Mouse (Mus musculus) embryonic fibroblast, embryonic 13.5 days (primary cell): ENCODE results near the gene Fbxw8. TPM values are rescaled to one million over a fixed set of nuclear protein-coding genes. Genes with fewer than 3 reads are reported as not detected.
A peak's percentile ranks its signal among the peaks of the same experiment; 100 is the strongest.

Source experiments
- H3K27ac ChIP-seq: 2 replicates; pipeline ENCODE4 v1.5.1; 2012; ENCODE audit warnings: low read length, control low read depth, inconsistent platforms; ENCODE audit not compliant: insufficient read depth
- H3K4me1 ChIP-seq: 2 replicates; pipeline ENCODE4 v1.6.1; 2011; ENCODE audit warnings: low read length; ENCODE audit not compliant: control insufficient read depth, insufficient read depth
- H3K4me3 ChIP-seq: 2 replicates; pipeline ENCODE4 v1.5.1; 2011; ENCODE audit warnings: mild to moderate bottlenecking, control low read depth, low read length; ENCODE audit not compliant: insufficient read depth
- CTCF ChIP-seq: IDR thresholded peaks from 2 replicates; pipeline ENCODE4 v1.5.1; 2011; ENCODE audit warnings: mild to moderate bottlenecking, control low read depth, low read length, moderate library complexity, borderline replicate concordance; ENCODE audit not compliant: insufficient read depth
- POLR2A ChIP-seq: IDR thresholded peaks from 2 replicates; pipeline ENCODE4 v1.6.1; 2011; ENCODE audit warnings: low read depth, mild to moderate bottlenecking, control low read depth, low read length, moderate library complexity
- polyA plus RNA-seq: library from polyadenylated mRNA; stranded (reverse); fragments of >200 nt; gene quantifications from 2 replicates; pipeline ENCODE4 v1.2.4, GENCODE M21; 2011; ENCODE audit warnings: low read depth; ENCODE audit not compliant: missing spikeins, insufficient read length

The Fbxw8 gene
- 48.1 and 49.1 TPM in 2 replicates for polyA plus RNA-seq

DNA sequence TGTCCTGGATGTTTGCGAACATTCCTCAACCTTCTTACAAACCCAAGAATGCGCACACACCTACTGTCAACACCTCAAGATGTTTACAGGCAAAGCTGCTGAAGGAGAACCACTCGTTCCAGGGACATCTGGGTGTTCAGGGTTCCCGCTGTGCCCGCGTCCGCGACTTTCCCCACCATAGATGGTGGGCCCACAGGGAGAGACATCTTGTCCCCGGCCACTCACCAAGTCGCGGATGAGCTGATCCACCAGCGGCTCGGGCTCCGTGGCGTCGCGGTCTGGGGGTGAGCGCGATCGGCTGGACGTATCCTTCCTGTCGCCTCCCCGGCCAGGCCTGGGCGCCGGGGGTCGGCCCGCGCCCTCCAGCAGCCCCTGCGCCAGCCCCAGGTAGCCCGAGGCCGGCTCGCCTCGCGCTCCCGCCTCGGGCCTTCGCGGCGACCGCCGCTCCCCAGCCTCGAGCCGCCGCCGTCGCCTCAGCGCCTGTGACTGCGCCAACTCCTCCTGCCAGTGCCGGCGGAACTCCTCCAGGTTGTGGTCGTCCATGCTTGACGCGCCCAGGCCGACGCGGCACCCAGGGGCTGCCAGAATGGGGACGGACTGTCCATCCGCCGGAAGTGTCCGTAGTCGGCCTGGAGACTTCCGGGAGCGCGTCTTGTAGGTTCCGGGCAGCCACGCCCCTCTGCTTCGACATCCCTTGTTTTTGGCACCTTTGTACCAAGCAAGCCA, at the start of gene Fbxw8:
Fbxw8 (minus strand) TSS at position 626 of the 726 bp plus-strand sequence.
- peak within 1 kb of the TSS; percentile 98 for H3K4me3 ChIP-seq
- 0 out of 2 replicates have a peak, but pooled peaks cover 6% of the 10 kb centered on the region for H3K4me1 ChIP-seq
- no peak within 1 kb of the TSS for H3K27ac ChIP-seq
- TF ChIP-seq POLR2A, result peak; percentile 86
- no peak for TF ChIP-seq CTCF

DNA sequence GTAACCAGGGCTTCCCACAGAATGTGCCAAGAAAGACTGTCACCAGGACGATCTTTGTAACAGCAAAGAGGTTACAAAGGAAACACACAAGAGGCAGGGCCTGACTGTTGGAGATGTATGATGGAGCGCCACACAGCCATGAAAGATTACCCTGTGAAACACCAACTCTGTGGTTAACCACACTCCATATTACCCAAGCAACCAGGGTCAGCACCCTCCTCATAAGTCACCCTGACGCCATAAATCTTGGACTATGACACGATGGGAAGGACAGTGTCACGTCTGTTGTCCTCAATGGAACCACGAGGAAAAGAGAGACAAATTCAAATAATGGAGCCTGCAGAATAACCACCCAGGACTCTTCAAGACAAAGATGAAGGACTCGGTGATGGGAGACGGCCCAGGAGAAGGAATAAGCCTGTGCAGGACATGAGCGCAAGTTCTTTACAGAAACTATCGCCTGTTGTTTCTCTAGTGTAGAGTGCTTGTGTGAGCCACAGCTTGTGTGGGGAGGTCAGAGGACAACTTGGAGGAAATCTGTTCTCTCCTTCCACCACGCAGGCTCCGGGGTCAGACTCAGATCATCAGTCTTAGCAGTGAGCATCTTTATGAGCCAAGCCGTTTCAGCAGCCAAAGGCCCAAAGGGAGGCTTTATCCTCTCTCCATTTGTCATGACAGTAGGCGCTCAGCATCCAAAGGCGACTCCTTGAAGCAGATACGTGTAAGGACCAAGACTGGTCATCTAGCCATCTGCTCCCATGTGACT, 49.6 kb upstream of the Fbxw8 start:
- no peak for TF ChIP-seq CTCF
- no peak for TF ChIP-seq POLR2A
- no peaks in the 10 kb centered on the region for H3K4me1 ChIP-seq

DNA sequence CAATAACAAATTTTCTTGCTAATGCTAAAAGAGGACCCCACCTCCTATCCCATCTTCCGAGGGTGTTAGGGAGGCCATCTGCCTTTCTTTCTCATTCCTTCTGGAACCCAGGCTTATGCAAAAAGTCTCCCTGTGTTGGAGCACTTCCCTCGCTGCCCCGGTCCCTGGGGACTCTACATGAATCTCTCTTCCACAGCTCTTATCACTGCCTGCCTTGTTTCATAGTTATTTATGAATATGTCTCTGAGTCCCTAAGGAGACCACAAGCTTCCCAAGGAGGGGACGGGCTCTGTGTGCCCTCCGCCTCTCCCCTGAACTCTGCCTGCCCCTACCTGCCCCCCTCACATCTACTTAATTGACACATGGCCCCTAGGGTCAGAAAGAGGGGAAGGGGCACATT, 44.4 kb upstream of the Fbxw8 start:
- Histone ChIP-seq H3K4me3 (no peak overlapping the region), H3K27ac (no peak overlapping the region), H3K4me1 (no peaks in the 10 kb centered on the region)
- TF ChIP-seq POLR2A, result no peak
- TF ChIP-seq CTCF, result no peak

More for the DNA sequence above, 49.6 kb upstream of the Fbxw8 start:
- Histone ChIP-seq H3K4me3 (no peak overlapping the region), H3K27ac (no peak overlapping the region)

DNA sequence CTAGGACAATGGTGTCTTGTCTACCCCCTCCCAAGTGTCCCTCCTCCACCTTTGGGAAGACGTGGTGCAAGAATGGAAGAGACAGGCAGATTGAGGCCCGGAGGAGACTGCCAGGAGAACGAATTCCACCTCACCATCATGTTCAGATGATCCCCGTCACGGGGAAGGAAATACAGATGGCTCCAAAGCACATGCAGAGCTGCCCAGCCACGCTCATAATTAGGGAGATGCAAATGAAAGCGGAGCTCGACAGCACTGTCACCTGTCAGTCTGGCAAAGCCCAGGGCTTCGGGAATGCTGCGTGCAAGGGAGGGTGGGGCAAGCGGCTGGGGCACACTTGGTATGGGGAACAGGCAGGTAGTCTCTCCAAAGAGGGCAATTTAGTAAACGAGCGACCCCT, 42.2 kb upstream of the Fbxw8 start:
- no peak overlapping the region for H3K4me3 ChIP-seq
- TF ChIP-seq POLR2A (no peak), CTCF (no peak)
- no peak overlapping the region for H3K27ac ChIP-seq
- no peaks in the 10 kb centered on the region for H3K4me1 ChIP-seq

DNA sequence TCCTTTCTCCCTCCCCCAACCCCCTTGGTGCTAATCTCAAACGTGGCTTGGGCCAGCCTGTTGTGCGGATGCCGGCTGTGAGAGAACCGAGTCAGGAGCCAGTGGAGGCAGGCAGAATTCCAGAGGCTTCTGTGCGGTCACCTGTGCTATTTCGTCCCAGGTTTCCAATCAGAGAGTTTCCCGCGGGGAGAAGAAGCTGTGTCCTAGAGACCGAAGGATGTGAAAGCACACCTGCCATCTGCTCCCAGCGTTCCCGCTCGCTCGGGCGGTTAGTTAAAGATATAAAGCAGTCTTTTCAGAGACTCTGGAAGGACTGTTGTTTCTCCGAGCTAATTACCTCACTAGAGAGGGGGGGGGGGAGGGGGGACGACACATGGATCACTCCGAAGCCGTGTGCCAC, 37.0 kb upstream of the Fbxw8 start:
- Histone ChIP-seq H3K27ac (no peak overlapping the region), H3K4me3 (no peak overlapping the region), H3K4me1 (no peaks in the 10 kb centered on the region)
- TF ChIP-seq POLR2A, result no peak
- TF ChIP-seq CTCF, result no peak

DNA sequence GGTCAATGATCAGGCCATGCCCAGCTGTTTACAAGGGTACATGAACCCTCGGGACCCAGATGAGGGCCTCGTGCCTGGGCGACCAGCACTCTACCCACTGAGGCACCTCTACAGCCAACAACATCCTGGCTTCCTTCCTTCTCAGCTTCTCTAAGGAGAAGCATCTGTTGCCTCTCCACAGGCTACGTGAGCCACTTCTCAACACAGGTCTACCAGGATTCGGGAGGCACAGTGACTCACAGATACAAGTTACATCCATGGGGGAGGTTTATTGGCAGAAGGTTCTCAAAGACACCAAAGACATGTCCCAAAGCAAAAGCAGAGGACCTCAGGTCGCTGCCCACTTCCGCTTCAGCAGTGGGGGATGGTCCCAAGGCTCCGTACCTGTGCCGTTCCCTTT, 35.2 kb upstream of the Fbxw8 start:
- no peak overlapping the region for H3K27ac ChIP-seq
- no peak overlapping the region for H3K4me3 ChIP-seq
- H3K4me1 ChIP-seq, result no peaks in the 10 kb centered on the region
- no peak for TF ChIP-seq CTCF
- no peak for TF ChIP-seq POLR2A

DNA sequence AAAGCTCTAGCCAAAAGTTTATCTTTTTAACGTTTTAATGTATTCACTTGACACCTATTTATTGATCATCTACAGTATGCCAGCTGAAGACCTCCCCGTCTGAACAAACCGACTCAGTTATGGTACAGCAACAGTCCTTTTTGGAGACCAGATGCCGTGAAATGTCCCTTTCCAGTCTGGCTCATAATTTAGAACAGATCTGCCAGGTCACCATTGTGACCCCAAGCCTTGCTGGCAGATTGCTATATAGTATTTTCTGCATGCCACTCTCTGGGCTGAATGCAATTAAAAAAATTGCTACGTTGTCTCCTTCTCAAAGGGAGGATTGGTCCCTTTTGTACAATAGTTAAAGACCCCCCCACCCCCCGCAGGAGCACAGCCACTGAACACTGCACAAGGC, 33.1 kb upstream of the Fbxw8 start:
- TF ChIP-seq CTCF, result no peak
- TF ChIP-seq POLR2A, result no peak
- Histone ChIP-seq H3K4me3 (no peak overlapping the region), H3K4me1 (no peaks in the 10 kb centered on the region), H3K27ac (no peak overlapping the region)

DNA sequence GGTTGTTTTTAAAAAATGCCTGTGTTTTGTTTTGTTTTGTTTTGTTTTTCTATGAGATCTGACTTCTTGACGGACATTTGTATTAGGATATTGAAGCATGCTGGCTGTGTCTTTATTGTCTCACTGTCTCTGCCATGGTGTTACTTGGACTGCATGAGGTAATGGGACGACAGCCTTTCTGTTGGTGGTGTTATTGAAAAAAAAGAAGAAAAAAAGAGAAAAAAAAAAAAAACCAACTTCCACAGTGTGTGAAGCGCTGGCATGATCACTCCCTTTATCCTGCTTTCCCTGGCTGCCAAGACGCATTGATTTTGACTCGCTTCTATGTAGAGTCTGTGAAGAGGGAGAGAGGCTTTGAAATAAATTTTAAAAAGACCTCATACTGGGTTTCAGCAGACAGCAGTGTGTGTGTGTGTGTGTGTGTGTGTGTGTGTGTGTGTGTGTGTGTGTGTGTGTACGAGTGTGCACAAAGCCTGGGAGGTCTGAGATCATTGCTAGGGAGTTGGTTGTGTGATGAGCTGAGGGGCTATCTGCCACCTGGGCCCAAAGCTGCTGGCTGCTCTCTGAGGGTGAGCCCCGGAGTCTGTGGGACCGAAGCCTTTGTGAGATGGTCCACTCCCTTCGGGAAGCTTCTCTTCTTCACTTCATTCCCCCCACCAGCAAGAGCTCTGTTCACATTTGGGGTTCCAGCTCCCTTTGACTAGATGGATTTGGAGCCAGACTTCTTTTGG, 31.8 kb upstream of the Fbxw8 start:
- H3K4me1 ChIP-seq, result no peaks in the 10 kb centered on the region
- no peak overlapping the region for H3K27ac ChIP-seq
- H3K4me3 ChIP-seq, result no peak overlapping the region
- TF ChIP-seq CTCF (no peak), POLR2A (no peak)

DNA sequence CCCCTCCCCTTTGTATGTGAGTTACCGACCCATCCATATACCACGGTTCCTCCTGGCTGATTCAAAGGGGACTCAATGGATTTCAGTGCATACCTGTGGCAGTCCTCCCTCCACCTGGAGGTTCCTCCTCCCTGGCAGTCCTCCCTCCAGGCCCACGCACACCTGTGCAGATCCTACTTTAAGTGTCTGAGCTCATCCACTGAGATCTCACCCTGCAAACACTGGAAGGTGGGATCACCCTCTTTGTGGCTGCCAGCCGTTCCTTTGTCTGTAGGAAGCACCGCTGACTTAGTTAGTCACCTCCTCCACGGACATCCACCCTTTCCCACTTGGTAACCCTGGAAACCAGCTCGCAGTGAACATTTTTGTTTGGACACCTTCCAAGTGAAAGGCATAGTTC, 22.4 kb upstream of the Fbxw8 start:
- Histone ChIP-seq H3K4me3 (no peak overlapping the region), H3K4me1 (no peaks in the 10 kb centered on the region), H3K27ac (no peak overlapping the region)
- TF ChIP-seq POLR2A (no peak), CTCF (no peak)
